Comparison of ENCODE assay signal across 8 mouse cellular contexts in genomic region chr11:64079727-64080081, GRCm38 (mm10). TPM values are rescaled to one million over a fixed set of nuclear protein-coding genes. Genes with fewer than 3 reads are reported as not detected.
DNase-seq lines count a peak whose midpoint lies in the region; ATAC-seq and TF ChIP-seq lines count a peak whose summit lies in the region.

No protein-coding gene starts in this region.

- no peaks in the 10 kb centered on the region for H3K9me3 ChIP-seq in kidney, postnatal 0 days (replicated peaks; ENCODE audit: low read length)
- no peaks in the 10 kb centered on the region for H3K9me3 ChIP-seq in midbrain, embryonic 16.5 days (replicated peaks; ENCODE audit: control insufficient read depth, low read length, poor library complexity, severe bottlenecking)

- H3K27me3 ChIP-seq in kidney, postnatal 0 days (ENCODE audit: insufficient read depth, low read length): no peaks in the 10 kb centered on the region
- no peaks in the 10 kb centered on the region for H3K27me3 ChIP-seq in midbrain, embryonic 16.5 days (ENCODE audit: control insufficient read depth, insufficient read depth, low read depth, low read length)

- no peak for TF ChIP-seq CTCF in kidney, postnatal 0 days (IDR thresholded peaks at IDR 0.05; ENCODE audit: low read depth)

- H3K4me2 ChIP-seq in kidney, postnatal 0 days (ENCODE audit: low read length): peak overlapping the region; percentile 81
- peak overlapping the region; percentile 56 for H3K4me2 ChIP-seq in midbrain, embryonic 16.5 days (ENCODE audit: low read length)

- ATAC-seq in kidney, postnatal 0 days (replicated peaks; ENCODE audit: low FRiP score, low read depth): no peak
- peak; percentile 49 for ATAC-seq in common myeloid progenitor, adult 5-6 weeks (replicated peaks; ENCODE audit: low read depth, poor library complexity, severe bottlenecking)
- ATAC-seq in inflammation-experienced regulatory T-cells, adult 6 months: peak; percentile 30
- ATAC-seq in midbrain, embryonic 16.5 days: peak; percentile 79

- peak overlapping the region; percentile 94 for H3K27ac ChIP-seq in kidney, postnatal 0 days
- H3K27ac ChIP-seq in midbrain, embryonic 16.5 days (ENCODE audit: low read length): peak overlapping the region; percentile 91

- under 1% methylated on average over 8 of the region's 8 CpGs for WGBS in kidney, postnatal 0 days
- 0% methylated on average over 8 of the region's 8 CpGs for WGBS in midbrain, embryonic 16.5 days

- DNase-seq in kidney, postnatal 0 days (ENCODE audit: low spot score): no peak
- DNase-seq in kidney, postnatal 25 days: no peak
- DNase-seq in adrenal gland, adult (ENCODE audit: inconsistent age in 2 of 2, low spot score in 1 of 2): no peak
- no peak for DNase-seq in kidney, postnatal 10 days
- DNase-seq in spleen, adult 18-20 months: no peak

- H3K4me1 ChIP-seq in kidney, postnatal 0 days (replicated peaks; ENCODE audit: insufficient read depth, low read length): no peaks in the 10 kb centered on the region
- H3K4me1 ChIP-seq in midbrain, embryonic 16.5 days (ENCODE audit: control insufficient read depth, insufficient read depth, low read length): peaks cover 16% of the 10 kb centered on the region

- peak overlapping the region; percentile 88 for H3K9ac ChIP-seq in kidney, postnatal 0 days (ENCODE audit: low read depth, low read length)
- peak overlapping the region; percentile 88 for H3K9ac ChIP-seq in midbrain, embryonic 16.5 days (ENCODE audit: low read depth, low read length)

- no peaks in the 10 kb centered on the region; the same call in 1 of the 2 replicates for H3K36me3 ChIP-seq in kidney, postnatal 0 days (ENCODE audit: insufficient read depth, low read length)
- 0 out of 2 replicates have a peak, but pooled peaks cover 2% of the 10 kb centered on the region for H3K36me3 ChIP-seq in midbrain, embryonic 16.5 days (ENCODE audit: control insufficient read depth, insufficient read depth, low read length)

- peak overlapping the region; percentile 95 for H3K4me3 ChIP-seq in kidney, postnatal 0 days (replicated peaks; ENCODE audit: low read depth, low read length)
- peak overlapping the region; percentile 65 for H3K4me3 ChIP-seq in midbrain, embryonic 16.5 days (ENCODE audit: low read depth, low read length)

RNA-seq across cellular contexts. Expression of gene Cox10, which starts 0.4 kb away (rescaled TPM):
- polyA plus RNA-seq in kidney, postnatal 0 days (2015; fragmentation: Nextera tagmentation; extraction: Ambion mirVana): 26.8 and 30.8 TPM in 2 replicates
- total RNA-seq in common myeloid progenitor, adult 5-6 weeks (2017): 16.7 and 28.6 TPM in 2 replicates
- 10 to 100 TPM; 20.2 to 26.8 (median 21.7) TPM for polyA plus RNA-seq in inflammation-experienced regulatory T-cells, adult 6 months (2017; shearing (Covaris generic))
- polyA plus RNA-seq in midbrain, embryonic 16.5 days (2015; fragmentation: Nextera tagmentation; extraction: Ambion mirVana): 25.3 and 26.1 TPM in 2 replicates
